Mouse (Mus musculus) activated CD4-positive, CD25-positive, alpha-beta regulatory T cell, adult 4 months (primary cell): Measurements from ENCODE around the gene Isg20l2. TPM values are rescaled to one million over a fixed set of nuclear protein-coding genes. Genes with fewer than 3 reads are reported as not detected.

Source experiments
- ATAC-seq: one replicate; pipeline ENCODE4 v1.8.0; 2017
- polyA plus RNA-seq, 2 experiments: library from polyadenylated mRNA; unstranded; fragments of 100-300 nt; shearing (Covaris generic); gene quantifications; one replicate each; pipeline ENCODE4 v1.2.1; 2017

Gene Isg20l2
- polyA plus RNA-seq, 2 experiments from 2014 or later, result 17.8 to 18.5 TPM

GRCm38 (mm10) chr3:87948378-87949265 lies 18.5 kb downstream of the Isg20l2 start, which contains the start of gene Crabp2:
Crabp2 (plus strand) TSS chr3:87948666.
- ATAC-seq, result no peak

- no peak for ATAC-seq
Measured at GRCm38 (mm10) chr3:87949266-87949954, 19.3 kb downstream of the Isg20l2 start.

- ATAC-seq, result no peak
Measured at GRCm38 (mm10) chr3:87949955-87950515, 19.9 kb downstream of the Isg20l2 start.

GRCm38 (mm10) chr3:87951946-87952345 lies 21.8 kb downstream of the Isg20l2 start:
- no peak for ATAC-seq

- ATAC-seq, result no peak
Measured at GRCm38 (mm10) chr3:87952440-87952839, 22.3 kb downstream of the Isg20l2 start.

GRCm38 (mm10) chr3:87958056-87958455 lies 27.9 kb downstream of the Isg20l2 start:
- ATAC-seq, result no peak

- no peak for ATAC-seq
Measured at GRCm38 (mm10) chr3:87958476-87958875, 28.4 kb downstream of the Isg20l2 start.

- ATAC-seq, result no peak
Measured at GRCm38 (mm10) chr3:87958967-87959366, 28.9 kb downstream of the Isg20l2 start.

GRCm38 (mm10) chr3:87959371-87959770 lies 29.3 kb downstream of the Isg20l2 start:
- ATAC-seq, result no peak

- no peak for ATAC-seq
Measured at GRCm38 (mm10) chr3:87960191-87960585, 30.1 kb downstream of the Isg20l2 start.

- ATAC-seq, result peak; percentile 84
Measured at GRCm38 (mm10) chr3:87960586-87961191, 30.6 kb downstream of the Isg20l2 start.

GRCm38 (mm10) chr3:87970184-87970938 lies 40.2 kb downstream of the Isg20l2 start:
- peak; percentile 46 for ATAC-seq

GRCm38 (mm10) chr3:87970939-87971488 lies 40.9 kb downstream of the Isg20l2 start, which contains the start of gene Nes:
Nes (plus strand) TSS chr3:87971078.
- ATAC-seq, result no peak

- no peak for ATAC-seq
Measured at GRCm38 (mm10) chr3:87971489-87972202, 41.5 kb downstream of the Isg20l2 start.

- no peak for ATAC-seq
Measured at GRCm38 (mm10) chr3:87972203-87972664, 42.1 kb downstream of the Isg20l2 start.

- no peak for ATAC-seq
Measured at GRCm38 (mm10) chr3:87972776-87973175, 42.7 kb downstream of the Isg20l2 start.

GRCm38 (mm10) chr3:87973593-87974380 lies 43.7 kb downstream of the Isg20l2 start:
- ATAC-seq, result no peak

GRCm38 (mm10) chr3:87974381-87974987 lies 44.4 kb downstream of the Isg20l2 start:
- no peak for ATAC-seq

- ATAC-seq, result no peak
Measured at GRCm38 (mm10) chr3:87979493-87979892, 49.4 kb downstream of the Isg20l2 start.

- ATAC-seq, result no peak
Measured at GRCm38 (mm10) chr3:87980085-87980484, 50.0 kb downstream of the Isg20l2 start.
